Mouse (Mus musculus) embryo, embryonic 10 days (tissue): ENCODE measurements at regions not wholly inside any gene's neighbourhood (a gene's known extent, or its start where the extent isn't known, plus 50 kb on each side); places are given as distances from the start of the nearest gene placed in this dataset.

Experiments used
- DNase-seq: peaks from one replicate; pipeline ENCODE4 v3.0.0-alpha.2; 2015; ENCODE audit warnings: low spot score

DNA sequence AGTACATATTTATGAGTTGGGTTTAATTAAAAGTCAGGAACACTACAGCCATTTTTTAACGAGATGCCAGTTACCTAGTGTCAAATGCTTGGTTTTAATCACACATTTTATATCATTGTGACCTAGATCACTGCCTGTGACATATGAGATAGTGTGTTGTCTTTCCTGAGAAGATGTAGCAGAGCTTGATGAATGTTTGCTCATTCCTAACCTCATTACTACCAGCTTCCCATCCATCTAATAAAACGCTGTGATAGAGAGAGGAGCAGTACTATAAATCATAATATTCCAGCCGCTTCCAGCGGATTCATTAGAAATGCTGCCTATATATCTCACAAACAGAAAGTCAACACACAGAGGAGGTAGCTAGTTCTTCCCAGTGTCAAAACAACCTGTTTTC is 163.6 kb downstream of the Aldoart1 start:
- no peak for DNase-seq

DNA sequence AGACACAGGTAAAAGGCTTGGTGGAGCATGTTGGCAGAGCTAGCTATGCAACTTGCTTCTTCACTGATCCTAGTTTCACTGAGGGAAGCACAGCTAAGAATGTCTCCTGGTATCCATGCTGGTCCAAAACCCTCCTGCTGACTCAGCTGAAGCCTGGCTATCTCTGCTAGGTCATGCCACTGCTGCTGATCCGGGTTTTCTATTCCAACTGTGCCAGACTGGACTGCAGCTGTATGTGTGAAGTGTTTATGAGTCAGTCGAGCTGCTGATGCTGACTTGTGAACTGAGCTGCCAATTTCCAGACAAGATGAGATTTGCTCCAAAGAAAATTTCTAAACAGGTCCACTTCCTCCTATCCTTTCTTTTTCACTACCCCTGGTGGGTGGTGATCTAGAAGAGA is 178.4 kb downstream of the Aldoart1 start:
- DNase-seq: no peak

DNA sequence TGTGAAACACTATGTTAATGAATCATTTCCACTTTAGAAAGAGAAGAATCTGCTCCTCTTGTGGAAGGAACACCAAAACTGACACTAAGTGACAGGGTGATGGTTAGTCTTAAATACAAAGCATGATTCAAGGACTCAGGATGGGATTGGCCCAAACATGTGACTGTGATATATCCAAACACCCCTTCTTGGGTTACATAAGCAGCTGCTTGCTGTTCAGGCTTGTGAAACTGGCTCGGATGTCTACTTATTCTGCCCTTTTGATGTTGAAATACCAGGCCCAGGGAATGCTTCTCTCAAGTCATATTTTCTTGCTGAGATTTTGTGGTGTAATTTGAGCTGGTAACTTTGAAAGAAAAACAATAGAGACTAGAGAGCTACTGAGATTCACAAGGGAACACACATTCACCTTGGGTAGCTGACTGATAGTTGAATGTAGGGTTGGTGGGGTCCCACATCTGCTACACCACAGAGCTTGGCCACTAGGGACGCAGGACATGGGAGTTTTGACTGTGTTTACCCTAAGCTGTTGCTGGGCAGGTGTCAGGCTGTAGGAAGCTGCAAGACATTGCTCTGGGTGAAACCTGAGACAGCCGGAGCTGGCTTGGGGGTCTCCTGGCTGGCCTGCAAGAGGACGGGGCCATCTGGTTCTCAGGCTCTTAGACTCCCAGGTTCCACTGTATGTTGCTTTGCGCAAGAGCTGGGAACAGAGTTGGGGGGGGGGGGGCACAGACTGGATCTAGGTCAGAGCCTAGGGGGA is 180.6 kb downstream of the Aldoart1 start:
- no peak for DNase-seq

DNA sequence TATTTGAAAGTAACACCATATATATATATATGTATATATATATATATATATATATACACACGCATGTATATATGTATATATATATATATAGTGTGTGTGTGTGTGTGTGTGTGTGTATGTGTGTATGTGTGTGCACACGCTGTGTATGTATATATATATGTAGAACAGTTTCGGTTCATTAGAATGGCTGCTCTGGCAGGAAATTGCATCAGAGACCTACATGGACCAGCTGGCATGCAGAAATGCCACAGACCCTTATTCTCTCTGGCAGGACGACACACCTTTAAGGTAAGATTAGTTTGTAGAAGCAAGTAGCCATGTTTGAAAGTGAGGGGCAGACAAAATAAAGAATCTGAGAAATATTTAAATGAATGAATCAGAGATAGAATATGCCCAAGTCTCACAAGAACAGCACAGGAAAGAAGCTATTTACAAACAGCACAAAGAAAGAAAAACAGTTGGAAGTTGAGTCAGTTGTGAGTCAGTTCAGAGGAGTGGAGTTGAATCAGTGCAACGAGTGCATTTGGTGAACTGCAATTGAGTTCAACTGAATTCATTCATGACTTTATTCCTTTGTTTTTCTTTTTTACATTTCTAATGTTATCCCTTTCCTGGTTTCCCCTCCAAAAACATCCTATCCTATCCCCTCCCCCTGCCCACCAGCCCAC is 182.5 kb downstream of the Aldoart1 start:
- DNase-seq: no peak

DNA sequence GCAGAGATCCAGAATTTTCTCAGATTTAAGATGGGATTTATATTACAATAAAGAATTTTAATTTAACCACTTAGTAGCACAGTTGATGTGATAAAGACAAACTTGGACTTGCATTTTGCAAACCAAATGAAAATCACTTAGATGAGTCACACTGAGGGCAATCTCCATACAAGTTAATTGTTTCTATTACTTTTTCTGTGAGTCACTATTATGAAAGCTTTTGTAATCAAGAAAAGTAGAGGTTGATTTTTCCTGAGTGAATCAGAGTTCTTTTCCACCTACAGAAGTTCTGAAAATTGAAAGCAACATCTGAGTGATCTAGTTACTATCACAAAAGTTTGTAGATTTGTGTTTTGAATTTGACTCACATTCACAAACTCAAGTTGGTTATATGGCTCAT is 188.1 kb downstream of the Aldoart1 start:
- no peak for DNase-seq

- no peak for DNase-seq
These were observed 190.0 kb downstream of the Aldoart1 start for GRCm38 (mm10) chr4:72662477-72662876.

GRCm38 (mm10) chr4:72656206-72656605 is 196.2 kb downstream of the Aldoart1 start:
- no peak for DNase-seq

GRCm38 (mm10) chr4:72647130-72647529 is 205.3 kb downstream of the Aldoart1 start:
- DNase-seq: no peak

GRCm38 (mm10) chr4:72629416-72629815 is 223.0 kb downstream of the Aldoart1 start:
- DNase-seq: no peak

GRCm38 (mm10) chr4:72627219-72627930 is 225.1 kb downstream of the Aldoart1 start:
- DNase-seq: no peak

- DNase-seq: no peak
These were observed 247.3 kb downstream of the Aldoart1 start for GRCm38 (mm10) chr4:72605107-72605506.

DNA sequence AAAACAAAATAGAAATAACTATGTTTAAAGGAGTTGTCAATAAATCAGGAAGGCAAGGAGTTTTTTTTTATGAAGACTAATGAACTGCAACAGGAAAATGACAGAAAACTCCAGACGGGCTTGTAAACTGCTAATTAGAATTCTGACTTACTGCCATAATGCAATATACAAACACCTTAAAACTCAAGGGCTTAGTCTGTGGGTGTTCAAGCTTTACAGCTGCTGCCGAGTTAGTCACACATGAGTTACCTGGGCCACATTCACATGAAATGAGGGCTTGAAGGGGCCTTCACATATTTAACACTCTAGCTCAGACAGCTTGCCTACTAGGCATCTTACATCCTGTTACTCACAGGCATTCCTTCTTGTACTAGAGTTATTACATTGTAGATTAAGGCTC is 256.9 kb downstream of the Aldoart1 start:
- no peak for DNase-seq

- DNase-seq: no peak
These were observed 260.3 kb downstream of the Aldoart1 start for GRCm38 (mm10) chr4:72592129-72592528.

GRCm38 (mm10) chr4:72574946-72575345 is 277.5 kb downstream of the Aldoart1 start:
- no peak for DNase-seq

GRCm38 (mm10) chr4:72571924-72572323 is 280.5 kb downstream of the Aldoart1 start:
- DNase-seq: no peak

DNA sequence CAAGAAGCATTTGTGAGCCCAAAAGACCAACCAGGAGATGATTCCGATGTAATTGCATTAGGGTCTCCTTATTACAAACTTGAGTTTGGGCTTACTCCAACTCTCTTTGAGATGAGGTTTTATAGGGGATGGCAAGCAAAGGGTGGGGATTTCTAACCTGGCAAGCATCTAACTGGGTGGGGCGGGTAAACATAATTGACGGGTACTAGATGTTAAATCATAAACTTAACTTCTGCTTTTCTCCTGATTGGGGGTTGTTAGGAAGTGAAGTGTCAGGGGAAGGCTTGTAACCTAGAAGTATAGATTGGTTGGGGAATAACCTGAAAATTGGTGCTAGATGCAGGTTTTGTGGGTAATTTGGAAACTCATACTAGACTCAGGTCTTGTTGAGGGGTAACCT is 287.2 kb downstream of the Aldoart1 start:
- no peak for DNase-seq

- no peak for DNase-seq
These were observed 289.3 kb downstream of the Aldoart1 start for GRCm38 (mm10) chr4:72562909-72563676.

GRCm38 (mm10) chr4:72554276-72554675 is 298.2 kb downstream of the Aldoart1 start:
- no peak for DNase-seq

DNA sequence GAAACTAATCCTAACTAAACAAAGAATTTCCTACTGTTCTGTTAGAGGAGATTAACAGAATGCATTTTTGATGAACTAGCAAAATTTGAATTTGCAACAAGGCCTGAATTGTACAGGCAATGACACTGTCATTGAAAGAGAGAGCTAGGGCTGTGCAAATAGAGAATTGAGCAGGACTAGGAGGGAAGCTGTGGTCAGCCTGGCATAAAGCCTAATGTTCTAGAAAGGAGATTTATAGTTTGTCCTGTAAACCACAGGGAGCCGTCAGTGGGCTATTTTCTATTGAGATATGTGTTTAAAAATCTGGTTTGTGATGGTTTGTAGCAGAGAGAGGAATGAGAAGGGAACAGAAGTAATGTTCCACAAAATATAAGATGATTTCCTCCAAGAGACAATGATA is 317.9 kb downstream of the Aldoart1 start:
- DNase-seq: no peak

- no peak for DNase-seq
These were observed 323.9 kb upstream of the Tle1 start for GRCm38 (mm10) chr4:72524630-72525029.

GRCm38 (mm10) chr4:72524100-72524499 is 323.4 kb upstream of the Tle1 start:
- DNase-seq: no peak

- DNase-seq: no peak
These were observed 310.5 kb upstream of the Tle1 start for GRCm38 (mm10) chr4:72511220-72511619.
